Mouse (Mus musculus) liver, adult 2 months (tissue): ENCODE data around the gene Krt13. TPM values are rescaled to one million over a fixed set of nuclear protein-coding genes. Genes with fewer than 3 reads are reported as not detected.

Experiments
- DNase-seq: peaks from one replicate; pipeline ENCODE4 v3.0.0-alpha.2; 2011; ENCODE audit warnings: low read depth, low spot score; ENCODE audit errors: extremely low read depth
- H3K27ac ChIP-seq: fragments of 200-500 bp; replicated peaks from 2 replicates; pipeline ENCODE4 v1.5.1; 2012; ENCODE audit warnings: low read depth, mild to moderate bottlenecking, control low read depth, inconsistent platforms, low read length; ENCODE audit not compliant: insufficient read depth
- H3K27me3 ChIP-seq: fragments of 200-500 bp; 2 replicates; pipeline ENCODE4 v1.6.1; 2012; ENCODE audit warnings: mild to moderate bottlenecking, moderate library complexity, low read length, inconsistent platforms; ENCODE audit not compliant: control insufficient read depth, insufficient read depth
- H3K36me3 ChIP-seq: fragments of 200-500 bp; 2 replicates; pipeline ENCODE4 v1.6.1; 2012; ENCODE audit warnings: low read length, inconsistent platforms; ENCODE audit not compliant: control insufficient read depth, insufficient read depth
- H3K4me1 ChIP-seq: fragments of 200-500 bp; 2 replicates; pipeline ENCODE4 v1.6.1; 2011; ENCODE audit warnings: low read length; ENCODE audit not compliant: control insufficient read depth, insufficient read depth
- H3K4me3 ChIP-seq: fragments of 200-500 bp; 2 replicates; pipeline ENCODE4 v1.5.1; 2011; ENCODE audit warnings: low read depth, mild to moderate bottlenecking, control low read depth, low read length, moderate library complexity; ENCODE audit not compliant: insufficient read depth
- H3K79me2 ChIP-seq: fragments of 200-500 bp; 2 replicates; pipeline ENCODE4 v1.6.1; 2012; ENCODE audit warnings: inconsistent platforms, mild to moderate bottlenecking, low read length, moderate library complexity; ENCODE audit not compliant: control insufficient read depth, insufficient read depth
- H3K9ac ChIP-seq: fragments of 200-500 bp; 2 replicates; pipeline ENCODE4 v1.6.1; 2012; ENCODE audit warnings: low read depth, mild to moderate bottlenecking, control low read depth, inconsistent platforms, low read length
- CTCF ChIP-seq: fragments of 200-500 bp; IDR thresholded peaks from 2 replicates; pipeline ENCODE4 v1.5.1; 2011; ENCODE audit warnings: low read depth, low read length, control low read depth
- POLR2A ChIP-seq: fragments of 200-500 bp; IDR thresholded peaks from 2 replicates; pipeline ENCODE4 v1.6.1; 2011; ENCODE audit warnings: low read length, control low read depth; ENCODE audit not compliant: insufficient read depth; ENCODE audit errors: extremely low read depth
- WGBS: fragments of 180-500 bp; shearing (Covaris S2); methylation state at CpG from one replicate; pipeline ENCODE4 v1.1.7; 2018; 5-methylcytosine and 5-hydroxymethylcytosine counted together
- polyA plus RNA-seq: library from polyadenylated mRNA; depleted of rRNA; stranded (reverse); fragments of >200 nt; gene quantifications from 2 replicates; pipeline ENCODE4 v1.2.3, GENCODE M21; 2012; rRNA removed
- total RNA-seq: library from RNA; depleted of rRNA; stranded (reverse); fragments of >200 nt; gene quantifications from 2 replicates; pipeline ENCODE4 v1.2.3, GENCODE M21; 2014; rRNA removed

The Krt13 gene
- total RNA-seq (not detected in 2 replicates), polyA plus RNA-seq (0.54 TPM in 1 of 2 replicates, not detected in the other)

- Histone ChIP-seq H3K9ac (no peak within 1 kb of the TSS), H3K27me3 (no peaks in the 10 kb centered on the region), H3K27ac (no peak within 1 kb of the TSS), H3K4me1 (no peaks in the 10 kb centered on the region), H3K36me3 (no peaks in the 10 kb centered on the region), H3K79me2 (no peaks in the 10 kb centered on the region), H3K4me3 (no peak within 1 kb of the TSS)
- 74% methylated on average over 3 of the region's 3 CpGs for WGBS
- TF ChIP-seq POLR2A (no peak), CTCF (no peak)
- no peak for DNase-seq
These were observed at the start of gene Krt13 for GRCm38 (mm10) chr11:100121466-100121865. TSS of gene Krt13 (minus strand) at chr11:100121566.

- WGBS, result 25% methylated on average over 14 of the region's 14 CpGs
- no peaks in the 10 kb centered on the region for H3K27me3 ChIP-seq
- no peaks in the 10 kb centered on the region for H3K4me1 ChIP-seq
- H3K79me2 ChIP-seq, result no peaks in the 10 kb centered on the region
- peak; percentile 42 for DNase-seq
- H3K27ac ChIP-seq, result no peak overlapping the region
- H3K36me3 ChIP-seq, result no peaks in the 10 kb centered on the region
- TF ChIP-seq POLR2A (no peak), CTCF (peak; percentile 95)
- H3K9ac ChIP-seq, result no peak overlapping the region
- no peak overlapping the region for H3K4me3 ChIP-seq
These were observed 47.7 kb upstream of the Krt13 start for GRCm38 (mm10) chr11:100168765-100169762.

DNA sequence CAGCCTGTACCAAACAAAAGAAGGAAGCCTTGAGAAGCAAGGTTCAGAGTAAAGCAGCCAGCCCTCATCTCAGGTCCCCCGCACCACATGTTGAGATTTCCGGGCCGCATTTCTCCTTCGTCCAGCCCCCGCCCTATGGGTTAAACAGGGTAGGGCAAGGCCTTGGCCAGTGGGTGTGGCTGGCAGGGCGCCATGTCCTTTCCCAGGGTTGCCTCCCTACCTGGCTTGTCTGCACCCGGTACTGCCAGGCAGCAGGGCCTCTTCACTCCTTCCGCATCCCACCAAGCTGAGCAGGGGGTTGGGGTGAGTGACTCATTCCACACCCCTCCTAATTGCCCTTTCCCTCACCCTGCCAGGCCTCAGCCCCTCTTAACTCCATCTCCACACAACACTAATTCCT, 46.7 kb upstream of the Krt13 start:
- H3K36me3 ChIP-seq, result no peaks in the 10 kb centered on the region
- no peaks in the 10 kb centered on the region for H3K4me1 ChIP-seq
- DNase-seq, result no peak
- no peaks in the 10 kb centered on the region for H3K27me3 ChIP-seq
- 81% methylated on average over 8 of the region's 8 CpGs for WGBS
- TF ChIP-seq CTCF, result no peak
- TF ChIP-seq POLR2A, result no peak
- H3K4me3 ChIP-seq, result no peak overlapping the region
- H3K79me2 ChIP-seq, result no peaks in the 10 kb centered on the region
- H3K9ac ChIP-seq, result no peak overlapping the region
- no peak overlapping the region for H3K27ac ChIP-seq

GRCm38 (mm10) chr11:100164392-100164791, 43.0 kb upstream of the Krt13 start:
- Histone ChIP-seq H3K27ac (no peak overlapping the region), H3K36me3 (no peaks in the 10 kb centered on the region), H3K4me1 (no peaks in the 10 kb centered on the region), H3K9ac (no peak overlapping the region), H3K79me2 (no peaks in the 10 kb centered on the region), H3K4me3 (no peak overlapping the region), H3K27me3 (no peaks in the 10 kb centered on the region)
- 31% methylated on average over 7 of the region's 7 CpGs for WGBS
- no peak for TF ChIP-seq CTCF
- no peak for TF ChIP-seq POLR2A
- DNase-seq, result no peak

- Histone ChIP-seq H3K9ac (no peak overlapping the region), H3K27me3 (no peaks in the 10 kb centered on the region), H3K79me2 (no peaks in the 10 kb centered on the region), H3K36me3 (no peaks in the 10 kb centered on the region), H3K27ac (no peak overlapping the region), H3K4me1 (no peaks in the 10 kb centered on the region), H3K4me3 (no peak overlapping the region)
- WGBS, result 51% methylated on average over 6 of the region's 6 CpGs
- no peak for DNase-seq
- TF ChIP-seq CTCF, result no peak
- no peak for TF ChIP-seq POLR2A
These were observed 36.6 kb upstream of the Krt13 start for GRCm38 (mm10) chr11:100157908-100158477.
